Mouse (Mus musculus) neutrophil, adult 5-6 weeks (primary cell): ENCODE measurements around the gene Ubap1l. TPM values are rescaled to one million over a fixed set of nuclear protein-coding genes. Genes with fewer than 3 reads are reported as not detected.

Experiments used
- ATAC-seq: fragments of 151-379, 151-347 bp; 2 replicates; pipeline ENCODE4 v1.8.0; 2017; ENCODE audit warnings: mild to moderate bottlenecking, moderate TSS enrichment; ENCODE audit not compliant: insufficient number of reproducible peaks, poor library complexity, low FRiP score, severe bottlenecking; ENCODE audit errors: extremely low read depth
- total RNA-seq: library from RNA; stranded (forward); fragments of 200-1000 nt; gene quantifications from 2 replicates; pipeline ENCODE4 v1.2.3, GENCODE M21; 2017

The Ubap1l gene
- total RNA-seq, 1 experiment from 2014 or later, result 2.4 TPM

DNA sequence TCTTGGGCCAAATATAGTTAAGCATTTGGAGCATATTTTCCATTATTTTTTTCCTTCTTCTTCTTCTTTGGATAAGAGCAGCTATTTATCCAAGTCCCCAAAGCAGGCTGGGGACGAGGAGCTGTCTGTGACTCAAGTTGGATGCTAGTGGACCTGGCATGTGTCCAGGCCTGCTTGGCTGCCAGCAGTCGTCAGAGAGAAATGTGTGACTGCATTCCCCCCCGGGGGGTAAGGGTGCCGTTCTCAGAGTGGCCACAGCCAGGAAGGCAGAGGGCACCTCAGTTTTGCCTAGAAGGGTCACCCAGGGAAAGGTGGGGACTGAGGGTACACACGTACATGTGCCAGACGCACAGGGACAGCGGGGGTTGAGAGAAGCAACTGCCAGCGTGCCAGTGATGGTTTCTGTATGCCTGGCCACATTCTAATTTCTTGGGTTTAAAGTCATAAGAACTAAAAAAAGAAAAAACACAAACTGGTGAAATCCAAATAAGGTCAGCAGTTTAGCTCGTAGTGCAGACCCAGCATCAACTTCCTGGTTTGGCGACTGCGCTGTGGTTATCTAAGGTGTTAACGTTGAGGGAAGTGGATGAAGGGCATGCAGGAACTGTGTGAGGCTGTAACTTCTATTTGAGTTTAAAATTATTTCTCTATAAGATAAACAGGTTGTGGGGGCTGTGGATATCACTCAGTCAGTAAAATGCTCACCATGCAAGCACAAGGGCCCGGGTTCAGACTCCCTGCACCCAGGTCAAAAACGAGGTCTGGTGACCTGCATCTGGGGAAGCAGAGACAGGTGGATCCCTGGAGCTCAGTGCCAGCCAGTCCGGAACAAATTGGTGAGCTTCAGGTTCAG lies 43.7 kb downstream of the Ubap1l start:
- ATAC-seq, result no peak

DNA sequence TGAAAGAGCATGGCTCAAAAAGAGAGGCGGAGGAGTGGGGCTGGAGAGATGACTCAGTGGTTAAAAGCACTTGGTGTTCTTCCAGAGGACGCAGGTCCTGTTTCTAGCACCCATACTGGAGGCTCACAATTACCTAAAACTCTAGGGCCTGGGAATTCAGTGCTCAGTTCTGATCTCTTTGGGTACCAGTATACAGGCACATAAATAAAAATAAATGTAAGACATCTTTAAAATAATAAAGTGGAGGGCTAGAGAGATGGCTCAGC lies 44.3 kb downstream of the Ubap1l start:
- no peak for ATAC-seq

- ATAC-seq, result no peak
Measured at GRCm38 (mm10) chr9:65407327-65407726, 46.5 kb downstream of the Ubap1l start.

DNA sequence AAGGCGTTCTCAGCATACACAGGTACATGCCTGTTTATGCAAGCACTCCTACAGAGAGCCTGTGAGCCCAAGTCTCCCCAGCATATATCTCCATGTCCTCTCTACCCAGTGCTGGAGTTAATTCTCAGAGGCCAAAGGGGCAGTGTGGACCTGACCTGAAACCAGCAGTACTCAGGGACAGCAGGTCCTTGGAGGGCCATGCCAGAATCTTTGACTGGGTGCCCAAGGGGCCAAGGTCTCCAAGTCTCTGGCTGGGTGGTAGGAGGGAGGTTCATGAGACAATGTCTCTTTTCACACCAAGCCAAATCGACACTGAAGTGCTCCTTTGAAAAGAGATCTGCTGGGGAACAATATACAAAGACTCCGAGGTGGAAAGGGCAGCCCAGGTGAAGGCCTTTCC lies 47.0 kb downstream of the Ubap1l start:
- no peak for ATAC-seq

DNA sequence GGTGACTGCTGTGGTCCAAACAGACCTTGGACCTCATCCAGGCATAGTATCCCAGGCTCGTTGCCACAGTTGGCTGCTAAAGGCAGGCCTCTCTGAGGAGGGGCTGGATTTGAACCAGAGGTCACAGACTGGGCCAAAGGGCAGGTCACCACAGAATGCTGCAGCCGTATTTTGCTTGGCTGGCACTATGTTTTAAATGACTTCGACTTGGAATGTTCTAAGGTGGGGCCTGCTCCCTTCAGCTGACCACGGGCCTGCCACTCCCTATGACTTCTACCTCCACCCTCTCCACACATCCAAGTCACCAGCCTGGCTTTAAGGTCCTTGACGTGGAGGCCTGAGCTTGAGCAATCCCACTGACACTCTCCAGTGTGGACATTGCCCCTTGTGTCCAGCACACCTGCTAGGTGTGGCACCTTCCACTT lies 48.0 kb downstream of the Ubap1l start:
- ATAC-seq, result no peak

- no peak for ATAC-seq
Measured at GRCm38 (mm10) chr9:65410378-65410777, 49.5 kb downstream of the Ubap1l start.

- ATAC-seq, result no peak
Measured at GRCm38 (mm10) chr9:65411326-65411725, 50.5 kb downstream of the Ubap1l start.

GRCm38 (mm10) chr9:65417738-65418137 lies 56.9 kb downstream of the Ubap1l start:
- ATAC-seq, result no peak

DNA sequence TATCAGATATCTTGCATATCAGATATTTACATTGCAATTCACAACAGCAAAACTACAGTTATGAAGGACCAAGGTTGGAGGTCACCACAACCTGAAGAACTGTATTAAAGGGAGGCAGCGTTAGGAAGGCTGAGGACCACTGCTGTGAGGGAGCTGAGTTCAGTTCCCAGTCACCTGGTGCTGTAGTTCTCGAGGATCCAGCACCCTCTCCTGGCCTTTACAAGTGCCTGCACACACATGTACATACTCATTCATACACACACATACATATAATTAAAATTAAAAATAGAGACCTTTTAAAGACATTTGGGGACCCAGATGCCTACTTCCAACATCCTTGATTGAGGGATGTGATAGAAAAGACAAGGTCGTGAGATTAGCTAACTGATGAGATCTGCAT lies 58.8 kb downstream of the Ubap1l start:
- no peak for ATAC-seq

DNA sequence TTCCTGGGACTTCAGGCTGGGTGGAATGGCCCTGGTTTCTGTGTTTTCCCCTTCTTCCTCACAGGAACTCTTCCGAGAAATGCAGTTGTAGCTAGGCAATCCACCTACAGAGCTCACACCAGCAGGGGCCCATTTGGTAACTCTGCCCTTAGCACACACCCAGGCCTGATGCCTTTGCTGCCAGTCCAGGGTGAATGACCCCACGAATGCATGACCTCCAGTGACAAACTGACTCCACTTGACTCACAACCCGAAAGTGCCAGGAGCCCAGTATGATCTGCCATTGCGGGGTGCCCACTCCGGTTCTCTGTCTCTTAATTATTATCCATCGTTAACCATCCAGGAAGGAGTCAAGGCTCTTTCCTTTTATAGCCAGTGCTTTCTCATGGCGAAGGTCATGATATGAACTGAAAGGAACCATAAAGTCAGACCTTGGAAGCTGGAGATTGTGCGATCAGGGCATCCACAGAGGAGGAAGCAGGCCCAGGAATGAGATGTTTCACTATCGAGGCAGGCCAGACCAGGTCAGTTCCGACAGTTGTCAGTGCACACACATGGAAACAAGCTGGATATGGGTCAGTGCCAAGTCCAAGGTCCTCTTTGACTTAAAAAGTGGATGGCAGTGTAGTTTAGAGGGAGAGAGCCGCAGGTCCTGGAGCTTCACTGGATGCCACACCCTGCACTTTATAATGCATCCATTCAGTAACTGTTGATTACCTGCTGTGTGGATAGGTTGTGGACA lies 62.1 kb downstream of the Ubap1l start, which contains the start of gene Slc51b:
Gene Slc51b, minus strand, starts transcription at position 196 of the 742 bp plus-strand sequence.
- no peak for ATAC-seq

DNA sequence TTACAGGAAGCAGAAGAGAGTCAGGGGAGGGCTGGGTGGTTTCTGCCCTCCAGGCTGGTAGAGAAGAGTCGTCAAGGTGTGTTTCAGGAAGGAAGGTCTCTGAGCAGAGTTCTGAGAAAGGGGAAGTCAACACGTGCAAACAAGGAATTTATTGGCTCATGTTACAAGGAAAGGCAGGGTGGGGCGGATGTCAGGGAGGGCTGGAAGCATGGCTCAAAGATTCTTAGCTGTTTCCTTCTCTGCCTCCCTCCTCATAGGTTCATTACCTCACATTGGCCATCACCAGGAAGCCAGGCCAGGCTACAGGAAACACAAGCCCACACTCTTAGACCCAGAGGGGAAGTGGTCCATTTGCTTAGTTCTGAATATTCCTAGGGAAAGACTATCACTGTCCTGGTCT lies 63.6 kb downstream of the Ubap1l start:
- ATAC-seq, result no peak

DNA sequence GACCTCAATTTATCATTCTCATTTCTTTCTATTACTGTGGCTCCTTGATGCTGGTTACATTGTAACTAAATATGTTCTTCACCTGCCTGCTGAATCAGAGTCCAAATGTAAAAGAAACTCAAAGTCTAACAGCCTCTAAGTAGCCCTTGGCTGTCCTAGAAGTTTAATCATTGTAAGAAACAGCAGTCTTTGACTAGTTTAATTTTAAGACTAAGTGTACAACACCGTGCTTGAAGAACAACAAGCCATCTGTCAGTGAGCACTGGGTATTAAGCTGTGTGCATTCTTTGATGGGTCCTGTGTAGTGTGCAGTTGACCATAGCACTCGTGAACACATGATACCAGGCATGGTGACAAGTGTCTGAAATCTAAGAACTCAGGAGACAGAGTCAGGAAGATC lies 66.7 kb downstream of the Ubap1l start:
- ATAC-seq, result no peak

DNA sequence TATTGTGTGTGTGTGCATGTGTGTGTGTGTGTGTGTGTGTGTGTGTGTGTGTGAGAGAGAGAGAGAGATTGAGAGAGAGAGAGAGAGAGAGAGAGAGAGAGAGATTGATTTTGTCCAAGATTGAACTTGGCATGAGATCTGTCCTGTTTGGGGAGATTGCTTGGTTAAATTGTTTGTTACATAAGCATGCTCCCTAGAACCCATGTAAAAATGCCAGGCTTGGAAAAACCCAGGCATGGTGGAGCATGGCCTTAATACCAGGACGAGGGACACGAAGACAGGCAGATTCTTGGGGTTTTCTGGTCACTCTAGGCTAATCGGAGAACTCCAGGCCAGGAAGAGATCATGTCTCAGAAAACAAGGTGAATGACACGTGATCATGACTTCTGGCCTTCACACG lies 67.2 kb downstream of the Ubap1l start:
- no peak for ATAC-seq

Other genes with a start within 250 kb of the Ubap1l start
- gene Igdcc3, start 219.9 kb upstream of the Ubap1l start, total RNA-seq, result 0.47 TPM in 1 of 2 replicates, not detected in the other
- gene Parp16, start 165.7 kb upstream of the Ubap1l start, total RNA-seq, result 3.3 and 5.2 TPM in 2 replicates
- gene Cilp, start 95.9 kb upstream of the Ubap1l start, total RNA-seq, result not detected in 2 replicates
- 42.4 and 50.0 TPM in 2 replicates for gene Clpx, start 66.8 kb upstream of the Ubap1l start, total RNA-seq
- gene Pdcd7, start 14.9 kb upstream of the Ubap1l start, total RNA-seq, result 38.8 and 39.4 TPM in 2 replicates
- gene Kbtbd13, start 30.6 kb downstream of the Ubap1l start, total RNA-seq, result not detected in 2 replicates
- gene Rasl12, start 37.5 kb downstream of the Ubap1l start, total RNA-seq, result not detected in 2 replicates
- gene Slc51b, start 61.9 kb downstream of the Ubap1l start, total RNA-seq, result not detected in 2 replicates
- gene Mtfmt, start 74.7 kb downstream of the Ubap1l start, total RNA-seq, result 15.5 and 17.3 TPM in 2 replicates
- gene Spg21, start 99.9 kb downstream of the Ubap1l start, total RNA-seq, result 45.2 and 51.7 TPM in 2 replicates
- gene Ankdd1a, start 159.2 kb downstream of the Ubap1l start, total RNA-seq, result 0.93 TPM in 1 of 2 replicates, not detected in the other
- gene Plekho2, start 219.0 kb downstream of the Ubap1l start, total RNA-seq, result 103 and 108 TPM in 2 replicates
- gene Pif1, start 226.1 kb downstream of the Ubap1l start, total RNA-seq, result not detected in 2 replicates